In genomic region chr8:74216776-74217175, GRCm38 (mm10) we compare ENCODE assay signal across 30 mouse cellular contexts.
"Had no signal": no experiment of that assay in that cellular context is flagged by ENCODE, and none has a peak within 500 bp of the region (broad histone marks: within the 10 kb centered on the region; RNA-seq: fewer than 3 reads in every experiment).

No protein-coding gene starts in this region.

- H3K9me3 ChIP-seq: heart, embryonic 10.5 days; heart, embryonic 12.5 days; heart, embryonic 15.5 days; hindbrain, embryonic 10.5 days; hindbrain, embryonic 12.5 days; hindbrain, embryonic 13.5 days; hindbrain, embryonic 15.5 days; intestine, embryonic 15.5 days had no signal

- H3K4me1 ChIP-seq: heart, embryonic 10.5 days; heart, embryonic 12.5 days; heart, embryonic 13.5 days; heart, embryonic 15.5 days; hindbrain, embryonic 10.5 days; hindbrain, embryonic 12.5 days; hindbrain, embryonic 13.5 days; hindbrain, embryonic 15.5 days; intestine, embryonic 15.5 days had no signal

- H3K27ac ChIP-seq: heart, adult 2 months; heart, embryonic 10.5 days; heart, embryonic 13.5 days; heart, embryonic 15.5 days; hindbrain, embryonic 10.5 days; hindbrain, embryonic 12.5 days; hindbrain, embryonic 13.5 days; hindbrain, embryonic 14.5 days; hindbrain, embryonic 15.5 days; hindbrain, postnatal 0 days; intestine, embryonic 15.5 days; kidney, postnatal 0 days; layer of hippocampus, adult 2 months; left cerebral cortex, adult 2 months had no signal

- H3K9ac ChIP-seq: heart, embryonic 12.5 days; heart, embryonic 13.5 days; heart, embryonic 15.5 days; hindbrain, embryonic 12.5 days; hindbrain, embryonic 13.5 days; hindbrain, embryonic 14.5 days; hindbrain, embryonic 15.5 days; intestine, embryonic 15.5 days had no signal

- H3K4me3 ChIP-seq: heart, adult 2 months; heart, embryonic 10.5 days; heart, embryonic 12.5 days; heart, embryonic 13.5 days; heart, embryonic 15.5 days; hindbrain, embryonic 10.5 days; hindbrain, embryonic 12.5 days; hindbrain, embryonic 13.5 days; hindbrain, embryonic 15.5 days; intestine, embryonic 15.5 days; layer of hippocampus, adult 2 months; left cerebral cortex, adult 2 months had no signal

- H3K4me2 ChIP-seq: heart, embryonic 11.5 days; heart, embryonic 12.5 days; heart, embryonic 13.5 days; heart, embryonic 15.5 days; hindbrain, embryonic 12.5 days; hindbrain, embryonic 13.5 days; hindbrain, embryonic 14.5 days; hindbrain, embryonic 15.5 days; intestine, embryonic 15.5 days had no signal

- ATAC-seq: hindbrain, embryonic 16.5 days; hindbrain, postnatal 0 days; inflammation-experienced regulatory T-cells, adult 6 months; intestine, embryonic 15.5 days; intestine, embryonic 16.5 days; intestine, postnatal 0 days had no signal

- DNase-seq: heart, adult 18-20 months; heart, adult 2 months; heart, postnatal 10 days; heart, postnatal 14 days; heart, postnatal 36 days; heart, postnatal 4 days; kidney, adult 18-20 months; kidney, postnatal 10 days; kidney, postnatal 4 days; layer of hippocampus, adult 9-11 months; layer of hippocampus, postnatal 36 days had no signal

- H3K36me3 ChIP-seq: heart, embryonic 10.5 days; heart, embryonic 12.5 days; heart, embryonic 13.5 days; heart, embryonic 15.5 days; hindbrain, embryonic 10.5 days; hindbrain, embryonic 12.5 days; hindbrain, embryonic 13.5 days; hindbrain, embryonic 15.5 days; intestine, embryonic 15.5 days had no signal

- H3K27me3 ChIP-seq: heart, embryonic 12.5 days; heart, embryonic 13.5 days; heart, embryonic 15.5 days; hindbrain, embryonic 12.5 days; hindbrain, embryonic 13.5 days; hindbrain, embryonic 15.5 days; intestine, embryonic 15.5 days had no signal
